Mouse (Mus musculus): ENCODE measurements at regions not wholly inside any gene's neighbourhood (a gene's known extent, or its start where the extent isn't known, plus 50 kb on each side); places are given as distances from the start of the nearest gene placed in this dataset.
A peak's percentile ranks its signal among the peaks of the same experiment; 100 is the strongest.

DNA sequence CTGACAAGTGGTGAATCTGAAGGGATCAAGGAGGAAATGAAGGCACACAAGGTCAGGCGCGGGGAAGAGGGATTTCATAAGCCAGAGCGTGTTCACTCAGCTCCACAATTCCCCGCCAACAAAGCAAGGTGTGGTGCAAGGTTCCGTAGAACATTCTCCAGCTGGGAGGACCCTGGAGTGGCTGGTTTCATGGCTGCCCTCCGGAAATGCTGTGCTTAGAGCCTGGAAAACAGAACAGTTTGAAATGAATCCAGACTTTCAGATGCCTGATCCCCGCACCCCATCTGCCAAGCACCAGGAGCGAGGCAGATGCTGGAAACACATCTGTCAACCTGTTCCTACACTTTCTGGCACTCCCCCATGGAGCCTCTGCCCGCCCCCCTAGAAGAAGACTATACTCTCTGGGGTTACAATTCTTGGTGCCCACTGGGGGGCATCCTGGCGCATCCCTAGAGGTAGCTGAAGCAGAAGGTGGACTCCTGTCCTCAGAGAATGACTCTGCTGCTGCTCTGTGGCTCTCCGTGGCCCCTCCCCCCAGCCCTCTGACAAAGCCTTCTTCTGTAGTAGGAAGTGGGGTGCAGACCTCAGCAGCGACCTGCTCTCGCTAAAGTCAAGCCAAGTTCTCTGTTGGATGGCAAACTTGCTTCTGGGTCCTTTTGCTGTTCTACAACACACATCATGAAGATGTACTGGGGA lies 54.5 kb upstream of the Mafb start:
- no peak for DNase-seq (ENCODE audit: low spot score)

DNA sequence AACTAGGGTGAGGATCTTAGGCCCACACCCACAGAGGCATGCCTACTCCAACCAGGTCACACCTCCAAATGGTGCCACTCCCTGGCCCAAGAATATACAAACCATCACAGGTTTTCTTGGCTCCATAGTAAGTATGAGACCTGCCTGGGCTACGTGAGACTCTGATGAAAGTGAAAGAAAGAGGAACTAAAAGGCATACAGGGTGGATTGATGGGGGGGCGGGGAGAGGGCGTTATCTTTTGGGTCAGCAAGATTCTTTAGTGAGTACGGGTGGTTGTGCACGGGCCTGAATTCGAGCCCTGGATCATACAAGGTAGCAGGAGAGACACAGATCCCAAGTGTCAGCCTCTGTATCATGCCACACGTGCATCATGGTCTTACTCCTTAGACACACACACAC lies 57.6 kb upstream of the Mafb start:
- no peak for DNase-seq (ENCODE audit: low spot score)

DNA sequence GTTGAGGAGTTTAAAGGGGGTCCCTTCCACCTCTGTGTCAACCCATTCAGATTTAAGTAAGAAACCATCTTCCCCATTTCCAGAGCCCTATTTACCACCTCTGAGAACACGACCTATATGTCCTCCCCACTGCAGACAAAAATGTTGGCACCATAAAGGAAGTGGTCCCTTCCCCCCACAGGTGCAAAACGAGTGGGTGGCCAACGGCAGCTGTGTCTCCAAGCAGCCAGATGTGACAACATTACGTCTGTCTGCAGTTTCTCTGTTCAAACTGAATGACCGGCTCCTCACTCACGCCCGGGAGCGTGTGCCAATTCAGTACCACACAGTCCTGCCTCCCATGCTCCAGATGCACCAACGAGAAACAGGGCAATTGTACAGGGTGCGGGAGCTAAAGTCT lies 60.6 kb upstream of the Mafb start:
- no peak for DNase-seq (ENCODE audit: low spot score)

DNA sequence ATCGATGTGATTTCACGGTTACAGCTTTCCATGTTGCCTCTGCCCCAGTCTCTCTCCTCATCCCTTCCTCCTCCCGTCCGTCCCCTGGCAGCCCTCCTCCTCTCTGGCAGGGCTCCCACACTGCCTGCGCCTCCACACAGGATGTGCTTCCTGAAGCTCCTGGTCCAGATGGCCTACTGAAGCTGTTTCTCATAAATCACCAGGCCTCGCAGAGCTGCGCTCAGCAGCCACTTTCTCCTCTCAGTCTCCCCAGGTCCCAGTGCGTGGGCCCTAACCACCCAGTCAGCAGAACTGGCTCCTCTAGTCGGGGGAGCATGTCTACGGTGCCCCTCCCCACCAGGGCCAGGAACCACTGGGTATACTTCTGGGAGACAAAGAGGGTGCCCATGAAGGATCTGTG lies 66.4 kb upstream of the Mafb start:
- peak; percentile 49 for DNase-seq (ENCODE audit: low spot score)

DNA sequence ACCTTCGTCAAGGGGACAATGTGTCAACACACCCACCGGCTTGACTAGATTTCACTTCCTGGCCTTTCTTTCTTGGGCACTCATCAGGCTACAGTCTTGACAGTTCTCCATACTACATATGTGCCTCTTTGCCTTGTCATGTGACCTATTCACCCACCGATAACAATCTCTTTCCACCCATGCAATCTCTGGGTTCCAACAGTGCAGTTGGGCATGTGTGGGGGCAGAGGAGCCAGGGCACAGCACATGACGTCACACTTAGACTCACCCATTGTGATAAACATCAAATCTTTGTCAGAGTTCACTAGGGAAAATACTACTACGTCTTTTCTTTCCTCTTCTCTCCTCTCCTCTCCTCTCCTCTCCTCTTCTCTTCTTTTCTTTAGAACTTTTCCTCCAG lies 67.8 kb upstream of the Mafb start:
- DNase-seq (ENCODE audit: low spot score) = no peak

DNA sequence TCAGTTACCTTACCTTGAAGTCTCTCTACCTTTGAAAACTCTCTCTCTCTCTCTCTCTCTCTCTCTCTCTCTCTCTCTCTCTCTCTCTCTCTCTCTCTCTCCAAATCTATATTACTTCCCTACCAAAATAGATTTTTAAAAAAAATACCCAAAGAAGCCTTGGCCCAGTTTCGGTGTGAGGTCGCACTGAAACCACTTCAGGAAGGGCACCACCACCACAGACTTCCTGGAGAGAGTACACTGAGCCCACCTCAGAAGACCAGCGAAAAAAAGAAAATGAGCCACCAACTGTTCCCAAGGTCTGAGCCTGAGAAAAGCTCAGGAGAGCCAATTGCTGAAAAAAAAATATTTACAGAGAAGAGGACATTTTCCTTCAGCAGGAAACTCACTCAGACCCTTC lies 68.8 kb upstream of the Mafb start:
- no peak for DNase-seq (ENCODE audit: low spot score)

DNA sequence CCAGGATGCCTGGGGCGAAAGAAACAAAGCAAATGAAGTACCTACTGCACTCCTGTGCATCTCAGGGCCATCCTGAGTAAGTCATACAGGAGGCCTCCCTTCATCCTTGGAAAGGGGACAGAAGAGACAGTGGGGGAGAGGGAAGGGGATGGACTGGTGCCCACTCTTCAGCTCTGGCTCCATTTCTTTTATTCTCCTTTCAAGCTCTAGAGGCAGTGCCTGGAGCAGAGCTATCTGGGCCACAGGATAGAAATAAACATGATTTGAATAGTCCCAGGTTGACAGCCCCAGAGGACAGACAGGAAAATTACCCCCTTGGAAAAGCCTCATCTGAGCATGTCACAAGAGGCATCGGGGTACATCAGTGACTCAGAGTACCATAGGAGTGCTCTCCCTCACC lies 72.2 kb upstream of the Mafb start:
- DNase-seq (ENCODE audit: low spot score) = no peak

DNA sequence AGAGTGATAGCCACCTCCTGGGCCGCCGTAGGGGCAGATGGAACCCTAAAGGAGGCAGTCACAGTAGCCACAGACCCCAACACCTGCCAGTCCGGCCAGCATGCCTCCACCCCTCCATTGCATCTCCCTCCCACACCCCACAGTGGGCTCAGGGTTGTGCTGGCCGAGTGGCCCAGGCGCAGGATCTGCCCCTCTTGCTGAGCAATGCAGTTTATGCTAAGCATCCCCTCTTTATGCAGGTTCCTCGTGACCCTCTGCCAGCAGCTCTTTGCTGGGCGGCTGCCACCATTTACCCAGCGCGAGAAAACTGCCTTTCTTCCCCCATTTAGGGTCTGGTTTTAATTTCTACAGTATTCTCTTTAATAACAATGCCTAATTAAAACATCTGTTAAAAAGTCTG lies 73.4 kb upstream of the Mafb start:
- no peak for DNase-seq (ENCODE audit: low spot score)

DNA sequence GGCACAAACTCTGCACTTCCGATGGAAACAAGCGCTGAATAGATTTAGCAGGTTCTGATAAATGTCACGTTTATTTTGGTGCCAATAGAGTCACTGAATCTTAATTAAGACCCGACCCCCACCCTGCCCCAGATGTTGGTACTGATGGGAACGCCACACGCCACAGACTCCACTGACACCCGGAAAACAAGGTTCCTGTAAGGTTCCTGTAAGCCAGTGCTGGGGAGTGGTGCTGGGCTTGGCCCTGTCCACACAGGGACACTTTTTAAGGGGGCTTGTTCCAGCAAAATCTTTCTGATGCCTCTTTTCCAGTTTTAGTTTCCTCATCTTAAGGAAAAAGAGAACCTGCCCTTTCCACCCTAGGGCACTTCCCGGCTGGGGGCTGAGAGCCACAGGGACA lies 84.2 kb upstream of the Mafb start:
- no peak for DNase-seq (ENCODE audit: low spot score)

DNA sequence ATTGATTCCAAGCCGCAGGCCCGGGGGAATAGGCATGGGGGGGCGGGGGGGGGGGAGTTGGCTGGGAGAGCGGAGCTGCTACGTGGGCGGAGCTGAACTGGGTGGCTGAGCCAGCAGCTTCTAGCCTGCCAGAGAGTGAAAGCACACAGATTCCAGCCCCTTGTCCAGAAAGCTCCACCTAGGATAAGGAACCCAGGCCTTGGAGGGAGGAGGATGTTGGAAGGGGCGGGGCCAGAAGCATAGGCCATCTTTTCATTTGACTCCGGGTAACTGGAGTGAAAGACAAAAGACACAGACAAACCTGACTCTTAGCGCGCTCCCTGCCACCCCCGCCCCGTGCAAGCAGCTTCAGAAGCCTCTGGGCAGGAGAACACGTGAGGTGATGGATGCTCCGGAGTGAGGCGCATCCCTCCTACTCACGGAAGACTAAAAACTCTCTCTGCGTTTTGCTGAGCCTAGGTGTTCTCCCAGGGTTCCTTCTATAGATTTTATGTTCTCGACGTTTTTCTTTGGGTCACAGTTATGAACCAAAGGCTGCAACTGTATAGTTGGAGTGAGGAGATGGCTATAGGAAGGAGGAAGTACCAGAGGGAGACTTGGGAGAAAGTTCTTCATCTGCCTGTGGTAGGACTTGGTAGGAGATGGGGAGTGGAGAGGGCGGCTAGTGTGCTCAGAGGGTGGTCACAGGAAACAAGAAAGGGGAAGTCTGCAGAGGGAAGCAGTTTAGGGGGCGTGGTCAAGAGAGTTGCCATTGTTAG lies 84.8 kb upstream of the Mafb start:
- no peak for DNase-seq (ENCODE audit: low spot score)

DNA sequence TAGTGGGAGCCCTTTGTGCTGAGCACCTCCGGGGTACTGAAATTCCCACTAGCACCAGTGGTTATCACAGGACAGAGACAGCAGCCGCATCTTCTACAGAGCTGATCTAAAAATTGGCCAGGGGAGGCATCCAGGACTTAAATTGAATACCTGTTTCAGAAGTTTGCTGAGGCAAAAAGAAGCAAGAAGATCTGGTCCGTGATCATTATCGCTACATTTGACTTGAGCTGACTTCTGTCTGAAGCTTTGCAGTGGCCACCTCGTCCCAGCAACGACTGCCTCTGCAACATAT lies 85.3 kb upstream of the Mafb start:
- DNase-seq (ENCODE audit: low spot score) = no peak

DNA sequence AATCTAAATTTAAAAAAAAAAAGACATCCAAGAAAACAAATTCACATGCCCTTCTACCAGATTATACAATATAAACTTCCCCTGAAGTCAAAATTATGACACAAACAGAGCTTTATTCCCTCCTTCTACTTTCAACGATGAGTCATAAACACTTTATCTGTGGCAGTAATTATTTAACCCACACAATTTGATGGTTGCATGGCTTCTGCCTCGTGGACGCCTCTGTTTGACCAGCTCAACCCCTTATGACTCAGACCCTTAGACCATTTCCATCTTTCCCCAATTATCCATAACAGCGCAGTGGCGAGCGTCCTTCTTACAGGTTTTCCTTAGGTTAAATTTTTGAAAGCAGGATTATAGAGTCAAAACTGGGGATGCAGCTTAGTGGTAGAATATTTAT lies 85.9 kb upstream of the Mafb start:
- DNase-seq (ENCODE audit: low spot score) = no peak

DNA sequence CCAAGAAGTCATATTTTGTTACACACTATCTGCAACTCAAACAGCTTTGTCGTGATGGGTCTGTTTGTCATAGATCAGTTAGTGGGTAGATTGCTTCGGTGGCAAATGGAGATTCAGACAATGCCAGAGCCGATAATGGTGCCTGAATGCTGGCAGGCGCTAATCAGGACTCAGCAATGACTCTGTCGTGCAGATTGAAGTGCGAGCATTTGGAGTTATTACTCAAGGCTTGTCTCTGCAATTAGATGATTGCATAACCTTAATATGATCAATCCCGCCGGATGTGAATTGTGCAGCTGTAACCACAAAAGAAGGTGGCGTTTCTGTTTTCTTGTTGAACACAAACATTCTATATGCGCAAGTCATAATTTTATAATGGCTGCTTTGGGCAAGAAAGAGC lies 88.8 kb upstream of the Mafb start:
- DNase-seq (ENCODE audit: low spot score) = no peak

DNA sequence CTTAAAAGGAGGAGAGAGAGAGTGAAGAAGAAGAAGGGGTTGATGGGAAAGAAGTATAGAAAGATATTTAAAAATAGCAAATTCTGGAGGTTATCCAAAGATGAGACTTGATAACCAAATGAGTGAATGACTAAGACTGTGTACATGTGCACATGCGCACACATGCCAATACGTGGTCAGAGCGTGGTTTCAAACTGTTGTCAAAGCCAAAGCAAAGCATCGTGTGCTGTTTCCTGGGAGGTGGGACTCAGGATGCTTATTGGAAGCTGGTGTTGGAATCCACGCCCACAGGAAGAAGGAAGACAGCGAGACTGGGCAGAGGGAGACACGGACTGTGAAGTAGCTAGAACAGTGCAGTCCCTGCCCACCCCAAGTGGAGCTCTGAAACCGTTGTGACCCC lies 89.8 kb upstream of the Mafb start:
- DNase-seq (ENCODE audit: low spot score) = no peak

DNA sequence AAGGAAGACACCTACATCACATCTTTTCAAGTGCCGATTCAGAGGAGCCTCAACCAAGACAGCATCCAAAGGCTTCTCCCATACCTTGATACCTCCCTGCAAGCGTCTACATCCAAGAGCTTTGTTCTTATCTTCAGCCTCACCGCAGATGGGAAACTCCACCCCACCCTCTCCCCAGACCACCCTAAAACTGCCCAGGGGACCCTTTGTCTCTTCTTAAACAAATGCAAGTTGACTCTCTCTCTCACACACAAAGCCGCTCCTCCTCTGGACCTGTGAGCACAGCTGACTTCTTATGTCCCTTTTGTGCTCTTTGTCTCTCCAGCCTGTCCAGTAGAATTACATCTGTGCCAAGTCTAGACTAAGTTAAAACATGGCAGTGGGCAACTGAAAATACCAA lies 104.7 kb upstream of the Mafb start:
- no peak for DNase-seq (ENCODE audit: low spot score)

DNA sequence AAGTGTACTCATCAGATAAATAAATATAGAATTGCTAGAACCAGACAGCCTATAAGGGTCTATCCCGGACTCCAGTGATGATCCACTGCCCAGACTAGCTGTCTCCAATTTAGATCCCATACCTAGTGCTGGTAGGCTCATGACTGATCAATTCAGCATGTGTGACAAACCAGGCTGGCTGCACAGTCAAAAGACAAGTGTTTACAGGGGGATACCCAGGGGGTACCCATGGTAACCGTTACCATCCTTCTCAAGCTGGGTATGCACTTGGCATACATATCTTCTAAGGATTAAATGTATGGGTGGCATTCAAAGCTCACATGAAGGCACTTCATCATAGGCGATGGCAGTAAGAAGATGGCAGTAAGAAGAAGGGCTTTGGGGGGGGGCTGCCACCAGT lies 109.3 kb upstream of the Mafb start:
- DNase-seq (ENCODE audit: low spot score) = no peak

DNA sequence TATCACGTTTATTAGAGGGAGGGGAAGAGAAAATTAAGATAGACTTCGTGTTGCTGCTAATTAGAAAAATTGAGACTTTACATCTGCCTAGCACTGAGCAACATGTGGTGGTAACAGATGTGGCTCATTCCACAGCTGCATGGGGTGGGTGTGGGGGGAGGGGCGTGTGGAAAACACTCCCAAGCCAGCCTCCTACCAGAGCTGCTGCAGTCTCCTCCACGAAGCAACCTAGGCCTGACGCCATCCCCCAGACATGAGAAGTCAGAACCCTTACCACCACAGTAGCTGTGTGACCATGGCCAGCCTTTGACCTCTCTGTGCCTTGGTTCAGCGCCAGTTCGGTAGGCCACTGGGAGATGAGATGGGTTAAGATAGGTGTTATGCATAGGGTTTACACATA lies 112.4 kb upstream of the Mafb start:
- DNase-seq (ENCODE audit: low spot score) = no peak

DNA sequence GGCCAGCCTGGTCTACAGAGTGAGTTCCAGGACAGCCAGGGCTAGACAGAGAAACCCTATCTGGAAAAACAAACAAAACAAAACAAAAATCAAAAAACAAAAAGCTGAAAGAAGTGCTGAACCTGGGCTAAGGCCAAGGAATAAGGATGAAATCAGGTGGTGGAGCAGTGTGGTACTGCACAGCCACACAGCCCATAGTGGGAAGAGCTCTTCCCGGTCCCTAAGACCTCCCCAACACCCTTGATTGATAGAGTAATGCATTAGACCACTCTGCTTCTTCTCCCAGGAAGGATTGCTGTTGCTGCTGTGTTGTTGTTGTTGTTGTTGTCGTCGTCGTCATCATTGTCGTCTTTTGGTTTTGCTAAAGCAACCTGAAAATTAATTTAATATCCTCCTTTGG lies 118.2 kb upstream of the Mafb start:
- DNase-seq (ENCODE audit: low spot score) = no peak

DNA sequence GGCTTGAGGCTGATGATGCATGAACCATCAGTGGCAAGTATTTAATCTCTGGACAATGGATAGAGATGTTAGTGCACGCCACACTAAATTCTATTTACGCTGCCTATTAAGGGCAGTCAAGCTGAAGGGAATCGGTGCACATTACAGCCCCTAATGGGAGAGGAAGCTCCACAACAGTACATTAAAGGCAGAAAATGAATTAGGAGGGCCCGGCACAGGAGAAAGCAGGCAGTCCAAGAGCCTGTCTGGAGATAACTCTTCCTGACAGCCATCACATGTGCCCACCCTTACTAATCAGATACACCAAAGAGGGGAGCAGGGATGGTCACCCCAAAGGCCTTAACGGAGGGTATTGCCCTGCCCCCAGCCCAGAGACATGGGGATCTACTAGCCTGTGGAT lies 118.7 kb upstream of the Mafb start:
- DNase-seq (ENCODE audit: low spot score) = no peak

DNA sequence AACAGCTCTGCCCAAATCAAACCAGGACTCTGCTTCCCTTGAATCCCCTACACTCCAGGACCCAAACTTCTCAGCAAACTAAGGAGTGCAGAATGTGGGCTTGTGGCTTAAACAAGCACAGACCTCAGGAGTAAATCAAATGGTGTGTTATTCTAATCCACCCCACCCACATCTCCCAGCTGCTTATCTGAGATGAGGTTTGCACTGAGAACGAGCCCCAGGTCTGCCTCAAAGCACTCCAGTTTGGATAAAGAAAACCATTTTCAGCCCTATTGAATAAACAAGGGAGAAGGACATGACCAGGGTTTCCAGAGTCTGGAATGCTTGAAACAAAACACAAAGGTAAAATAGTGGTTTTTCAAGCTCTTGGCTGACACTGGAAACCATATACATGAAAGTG lies 132.9 kb upstream of the Mafb start:
- DNase-seq (ENCODE audit: low spot score) = no peak

DNA sequence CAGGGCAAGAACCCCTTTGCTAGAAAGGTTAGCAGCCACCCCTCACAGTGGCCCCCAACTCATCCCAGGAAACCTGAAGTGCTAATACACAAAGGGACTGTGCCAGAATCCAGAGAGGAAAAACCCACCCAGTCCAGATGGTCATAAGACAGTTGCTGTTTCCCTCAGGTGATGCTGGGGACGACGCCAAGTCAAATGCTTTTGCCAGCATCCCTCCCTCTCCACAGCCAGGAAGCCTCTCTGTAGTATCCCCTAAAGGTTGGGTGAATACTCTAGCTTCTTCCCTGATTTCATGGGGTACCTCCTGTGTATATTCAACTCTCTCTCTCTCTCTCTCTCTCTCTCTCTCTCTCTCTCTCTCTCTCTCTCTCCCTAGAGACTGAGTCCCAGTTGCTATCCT lies 136.0 kb upstream of the Mafb start:
- DNase-seq (ENCODE audit: low spot score) = no peak

DNA sequence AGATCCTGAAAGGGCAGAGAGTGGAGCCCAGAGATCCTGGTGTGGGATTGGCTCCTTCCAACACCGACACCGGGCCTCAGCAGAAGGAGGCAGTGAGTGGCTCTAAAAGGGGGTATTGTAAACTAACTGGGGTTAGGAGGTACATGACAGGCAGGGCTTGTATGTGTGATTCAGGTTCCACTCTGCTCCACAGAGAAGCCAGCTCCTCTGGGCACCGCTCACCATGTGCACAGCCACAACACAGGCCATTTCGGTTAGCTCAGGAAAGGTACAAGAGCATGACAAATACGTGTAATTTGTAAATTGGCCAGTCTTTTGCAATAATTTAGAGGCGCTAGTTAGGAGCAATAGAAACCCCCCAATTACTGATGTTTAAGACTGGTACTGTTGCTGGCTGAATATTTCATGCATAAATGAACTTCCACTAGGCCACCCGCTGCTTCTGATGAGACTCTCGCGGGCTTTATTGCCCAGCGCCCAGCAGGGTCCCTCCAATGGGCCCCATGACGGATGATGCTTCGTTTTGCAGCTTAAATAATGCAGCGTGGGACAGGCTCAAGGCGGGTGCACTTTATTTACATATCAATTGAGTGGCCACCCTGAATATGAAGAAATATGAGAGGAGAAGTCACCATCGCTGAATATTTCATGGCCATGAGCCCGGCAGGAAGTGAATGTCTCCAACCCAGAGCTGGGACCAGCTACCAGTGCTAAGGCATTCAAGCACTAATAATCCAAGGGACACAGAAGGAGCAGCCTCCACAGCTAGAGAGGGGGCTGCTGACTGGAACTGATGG lies 136.9 kb upstream of the Mafb start:
- no peak for DNase-seq (ENCODE audit: low spot score)

DNA sequence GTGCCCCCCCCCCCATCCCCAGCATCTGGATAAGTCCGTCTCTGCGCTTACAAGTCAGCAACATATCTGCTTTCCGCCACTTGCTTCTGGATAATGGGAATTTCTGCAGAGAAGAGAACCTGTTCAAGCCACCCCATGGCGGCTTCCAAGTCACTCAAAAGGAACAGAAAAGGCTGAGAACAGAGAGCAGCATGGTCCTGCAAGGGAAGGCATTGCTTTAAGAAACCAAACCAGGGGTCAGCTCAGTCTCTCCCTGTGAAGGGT lies 137.5 kb upstream of the Mafb start:
- DNase-seq (ENCODE audit: low spot score) = no peak

DNA sequence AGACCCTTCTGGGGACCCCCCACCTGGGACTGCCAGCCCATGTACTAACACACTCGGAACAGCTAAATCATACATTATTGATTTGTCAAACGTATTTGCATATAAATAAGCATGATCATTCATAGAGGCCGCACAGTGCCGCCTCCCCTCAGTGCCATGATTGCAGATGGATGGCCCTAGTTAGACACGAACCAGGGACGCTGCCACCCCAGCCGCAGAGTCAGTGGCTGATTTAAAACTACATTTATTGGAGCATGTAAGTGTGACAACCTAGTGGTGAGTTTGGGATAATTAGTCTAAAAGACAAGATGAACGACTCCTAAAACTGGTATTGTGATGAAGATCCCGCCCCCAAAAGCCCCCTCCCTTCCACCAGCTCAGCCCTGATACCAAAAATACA lies 138.3 kb upstream of the Top1 start:
- DNase-seq (ENCODE audit: low spot score) = no peak
